Mouse (Mus musculus): ENCODE results near the gene Dcdc2a.

Dcdc2a gene

DNA sequence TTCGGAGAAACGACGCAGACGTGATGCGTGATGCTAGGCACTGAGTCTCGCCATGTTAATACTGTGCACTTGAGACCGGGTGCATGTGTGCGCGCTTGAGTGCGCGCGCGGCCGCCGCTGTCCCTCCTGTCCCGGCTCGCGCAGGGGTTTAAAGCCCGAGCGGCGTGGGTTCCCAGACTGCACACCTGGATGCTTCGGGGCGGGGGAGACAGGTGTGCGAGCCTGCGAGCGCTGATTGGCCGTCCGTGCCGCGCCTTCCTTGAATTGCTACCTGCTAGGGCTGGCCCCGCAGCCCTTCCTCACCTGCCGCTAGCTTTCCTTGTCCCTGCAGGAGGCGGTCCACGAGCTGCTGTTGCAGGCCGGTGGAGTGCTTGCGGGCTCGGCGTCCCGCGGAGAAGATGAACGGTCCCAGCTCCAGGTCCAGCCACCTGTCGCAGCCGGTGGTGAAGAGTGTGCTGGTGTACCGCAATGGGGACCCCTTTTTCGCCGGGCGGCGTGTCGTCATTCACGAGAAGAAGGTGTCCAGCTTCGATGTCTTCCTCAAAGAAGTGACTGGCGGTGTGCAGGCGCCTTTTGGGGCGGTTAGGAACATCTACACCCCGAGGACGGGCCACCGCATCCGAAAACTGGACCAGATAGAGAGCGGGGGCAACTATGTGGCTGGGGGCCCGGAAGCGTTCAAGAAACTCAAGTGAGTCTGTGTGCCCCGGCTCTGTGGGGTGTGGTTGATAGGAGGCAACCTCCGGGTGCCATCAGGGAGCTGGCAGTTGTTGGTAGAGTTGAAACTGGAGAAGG lies at the start of gene Dcdc2a:
Gene Dcdc2a (plus strand): TSS at position 132 of the 795 bp plus-strand sequence.
- DNase-seq (ENCODE audit: low spot score), result peak; percentile 19

DNA sequence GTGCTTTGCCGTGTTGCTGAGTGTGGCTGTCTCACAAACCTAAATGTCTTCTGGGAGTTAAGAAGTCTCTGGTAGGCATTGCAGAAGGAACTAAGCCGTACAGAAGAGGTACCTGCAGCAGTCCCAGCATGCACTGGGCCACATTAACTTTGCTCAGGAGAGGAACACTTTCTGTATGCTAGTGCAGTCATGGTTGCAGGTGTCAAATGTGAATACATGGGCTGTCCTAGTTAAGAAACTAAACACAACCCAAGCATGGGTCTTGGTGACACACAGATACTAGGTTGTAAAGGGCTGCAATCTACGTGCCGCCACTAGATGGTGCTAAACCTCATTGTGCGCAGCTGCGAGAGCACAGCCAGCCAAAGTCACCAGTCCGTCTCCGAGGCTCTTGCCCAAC lies 48.7 kb upstream of the Dcdc2a start:
- peak; percentile 17 for DNase-seq (ENCODE audit: low spot score)

DNA sequence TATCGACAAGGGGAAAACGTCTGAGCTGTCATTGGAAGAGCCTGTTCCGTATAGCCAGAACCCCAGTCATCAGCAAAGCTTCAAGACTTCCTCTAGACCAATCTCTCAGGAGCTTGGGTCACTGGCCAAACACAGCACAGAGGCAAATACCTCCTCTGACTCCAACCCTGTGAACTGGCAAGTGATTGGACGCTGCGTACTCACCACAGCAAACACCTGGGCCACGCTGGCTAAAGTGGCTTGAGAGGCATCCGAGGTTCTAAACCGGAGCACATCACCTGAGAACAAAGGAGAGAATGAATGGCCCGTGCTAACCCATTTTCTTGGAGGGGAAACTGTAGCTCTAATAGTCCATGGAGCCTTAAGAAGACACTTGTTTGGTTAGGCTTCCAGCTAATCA lies 37.5 kb upstream of the Dcdc2a start:
- no peak for DNase-seq (ENCODE audit: low spot score)

DNA sequence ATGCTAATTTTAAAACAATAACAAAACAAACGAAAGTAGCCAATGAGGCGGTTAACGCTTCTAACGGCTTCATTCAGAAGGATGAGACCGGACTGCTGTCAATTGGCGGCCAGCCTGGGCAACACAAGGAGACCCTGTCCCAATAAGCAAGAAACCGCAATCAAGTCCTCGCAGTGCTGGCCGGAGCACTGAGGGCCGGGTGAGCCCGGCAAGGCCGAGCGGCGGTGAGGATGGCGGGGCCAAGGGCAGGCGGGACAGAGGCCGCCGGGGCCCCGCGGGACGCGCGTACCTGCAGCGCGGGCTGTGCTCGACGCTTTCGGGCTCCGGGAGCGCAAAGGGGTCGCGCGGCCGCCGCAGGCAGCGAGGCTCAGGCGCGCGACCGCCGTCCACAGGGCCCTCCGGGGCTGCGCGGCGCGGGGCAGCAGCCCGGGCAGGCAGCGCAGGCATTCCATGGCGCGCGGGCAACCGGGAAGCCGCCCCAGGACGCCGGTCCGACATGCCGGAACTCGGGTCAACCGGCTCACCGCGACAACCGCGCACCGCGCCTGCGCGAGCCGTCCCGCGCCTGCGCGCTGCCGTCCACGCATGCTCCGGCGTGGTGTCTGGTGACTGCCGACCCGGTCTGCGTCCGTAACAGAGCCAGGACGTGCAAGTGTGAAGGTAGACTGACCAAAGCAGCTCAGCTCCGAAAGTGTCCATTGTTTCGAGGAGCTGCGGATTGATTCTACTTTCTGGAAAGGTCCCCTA lies 35.8 kb upstream of the Dcdc2a start, which contains the start of gene Mrs2:
Gene Mrs2 (minus strand): TSS at position 587 of the 747 bp plus-strand sequence.
- DNase-seq (ENCODE audit: low spot score), result peak; percentile 89

DNA sequence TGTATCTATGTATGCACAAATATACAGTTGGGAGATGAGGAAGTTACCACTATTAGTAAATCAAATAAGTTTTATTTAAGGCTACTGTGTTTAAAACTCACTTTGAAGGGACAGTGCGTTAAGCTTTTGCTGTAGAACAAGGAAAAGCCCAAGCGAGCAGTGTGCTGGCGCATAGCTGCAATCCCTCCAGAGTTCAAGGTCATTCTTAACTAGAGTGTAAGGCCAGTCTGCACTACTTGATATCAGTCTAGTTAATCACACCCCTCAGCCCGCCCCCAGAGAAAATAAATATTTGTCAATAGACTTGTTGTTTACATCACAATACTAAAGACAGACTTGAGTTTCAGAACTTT lies 35.3 kb upstream of the Dcdc2a start:
- no peak for DNase-seq (ENCODE audit: low spot score)

DNA sequence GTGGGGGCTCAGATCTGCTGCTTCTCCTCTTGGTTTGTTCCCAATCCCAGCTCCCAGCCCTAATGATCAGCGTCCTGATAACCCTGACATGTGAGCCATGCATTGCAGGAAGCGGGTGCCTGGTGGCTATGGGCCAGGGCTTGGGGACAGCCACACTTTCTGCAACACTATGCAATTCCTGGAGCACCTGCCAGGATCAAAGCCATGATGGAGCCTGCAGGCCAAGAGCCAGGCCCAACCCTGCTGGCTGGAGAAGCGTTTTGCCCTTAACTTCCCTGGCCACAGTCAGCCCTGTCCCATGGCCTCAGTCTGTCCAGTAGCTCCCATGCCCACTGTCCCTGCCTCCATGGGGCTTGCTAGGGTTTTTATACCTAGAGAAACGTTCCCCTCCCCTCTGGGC lies 33.4 kb upstream of the Dcdc2a start:
- no peak for DNase-seq (ENCODE audit: low spot score)

DNA sequence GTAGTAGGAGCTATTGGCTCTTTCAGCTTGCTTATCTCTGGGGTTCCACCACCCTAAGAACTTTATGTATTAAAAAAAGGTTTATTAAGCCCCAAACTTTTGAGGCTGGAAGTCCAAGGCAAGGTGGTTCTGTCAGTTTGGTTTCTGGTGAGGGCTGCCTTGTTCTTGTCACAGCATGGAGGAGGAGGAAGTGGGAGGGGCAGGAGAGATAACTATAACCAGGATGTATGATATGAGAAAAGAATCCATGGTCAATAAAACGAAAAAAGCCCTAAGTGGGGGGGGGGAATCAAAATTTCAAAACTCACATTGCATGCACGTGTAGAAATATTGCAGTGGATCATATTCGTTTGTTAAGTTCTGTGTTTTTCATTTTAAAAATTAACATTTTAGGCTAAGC lies 32.7 kb upstream of the Dcdc2a start:
- no peak for DNase-seq (ENCODE audit: low spot score)

DNA sequence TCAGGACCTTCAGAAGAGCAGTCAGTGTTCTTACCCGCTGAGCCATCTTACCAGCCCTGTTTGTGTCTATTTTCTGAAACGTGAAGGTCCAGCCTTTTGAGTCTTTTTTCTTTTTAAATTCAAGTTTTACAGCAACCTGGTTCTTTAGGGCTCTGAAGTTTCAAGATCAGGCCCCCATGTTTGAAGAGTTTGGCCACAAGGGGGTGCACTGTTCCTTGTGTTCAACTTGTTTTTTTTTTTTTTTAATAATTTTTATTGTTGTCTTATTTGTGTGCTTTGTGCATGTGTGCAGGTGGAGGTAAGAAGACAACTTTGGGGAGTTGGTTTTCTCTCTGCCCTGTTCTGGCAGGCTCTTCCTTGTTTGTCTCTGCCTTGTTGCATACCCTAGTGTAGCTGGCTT lies 31.1 kb upstream of the Dcdc2a start:
- DNase-seq (ENCODE audit: low spot score), result peak; percentile 16

DNA sequence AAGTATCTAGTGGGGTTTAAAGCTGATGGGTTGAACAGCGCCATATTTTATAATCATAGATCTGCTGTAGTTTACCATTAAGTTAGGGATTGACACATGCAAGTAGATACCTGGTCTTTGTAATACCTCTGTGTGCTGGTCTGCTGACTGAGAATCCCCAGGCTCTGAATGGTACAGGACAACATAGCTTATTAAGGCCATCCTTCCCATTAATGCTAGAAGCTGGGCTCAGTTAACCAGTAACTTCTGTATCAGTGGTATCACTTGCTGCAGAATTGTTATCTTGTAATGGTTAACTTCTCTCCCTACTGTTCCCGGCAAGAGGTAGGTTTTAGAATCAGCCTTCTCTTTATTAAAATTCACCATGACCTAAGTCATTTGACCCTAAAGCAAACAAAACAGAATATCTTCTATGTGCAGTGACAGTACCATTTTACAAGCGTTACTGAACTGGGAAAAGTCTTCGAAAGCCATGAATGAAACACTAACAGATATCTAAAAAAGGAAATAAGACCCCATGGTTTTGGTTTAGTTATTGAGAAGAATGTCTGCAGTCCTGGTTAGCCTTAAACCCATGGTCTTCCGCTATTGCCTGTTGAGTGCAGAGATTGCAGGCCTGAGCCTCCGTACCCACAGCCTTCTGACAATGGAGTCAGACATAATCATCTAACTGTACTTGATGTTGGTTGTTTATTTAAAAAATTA lies 29.2 kb upstream of the Dcdc2a start:
- no peak for DNase-seq (ENCODE audit: low spot score)

DNA sequence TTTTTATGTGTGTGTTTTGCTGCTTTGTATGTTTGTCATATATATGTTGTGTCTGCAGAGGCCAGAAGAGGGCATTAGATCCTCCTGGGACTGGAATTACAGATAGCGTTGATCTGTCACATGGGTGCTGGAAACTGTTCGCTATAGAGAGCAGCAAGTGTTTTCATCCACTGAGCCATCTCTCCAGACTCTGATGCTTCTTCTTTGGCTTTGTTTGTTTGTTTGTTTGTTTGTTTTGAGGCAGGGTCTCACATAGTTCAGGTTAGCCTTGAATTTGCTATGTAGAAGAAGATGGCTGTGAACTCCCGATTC lies 28.7 kb upstream of the Dcdc2a start:
- no peak for DNase-seq (ENCODE audit: low spot score)

DNA sequence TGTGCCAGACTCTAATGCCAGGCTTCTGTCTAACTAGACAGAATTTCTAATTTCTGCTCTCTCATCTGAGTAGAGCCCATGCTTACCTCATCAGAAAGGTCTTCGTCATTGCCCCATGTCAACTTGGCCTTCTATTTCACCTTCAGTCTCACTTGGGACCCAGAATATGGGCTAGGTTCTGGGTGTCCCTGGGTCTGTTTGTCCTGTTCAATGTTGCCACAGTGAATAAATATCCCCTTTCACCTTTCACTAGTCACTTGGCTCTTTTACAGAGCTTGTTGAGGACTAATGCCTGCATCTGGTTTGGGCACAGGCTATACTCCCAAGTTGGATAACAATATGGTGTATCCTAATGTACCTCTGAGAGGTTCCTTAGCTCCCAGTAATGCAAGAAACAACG lies 16.3 kb upstream of the Dcdc2a start:
- DNase-seq (ENCODE audit: low spot score), result no peak

DNA sequence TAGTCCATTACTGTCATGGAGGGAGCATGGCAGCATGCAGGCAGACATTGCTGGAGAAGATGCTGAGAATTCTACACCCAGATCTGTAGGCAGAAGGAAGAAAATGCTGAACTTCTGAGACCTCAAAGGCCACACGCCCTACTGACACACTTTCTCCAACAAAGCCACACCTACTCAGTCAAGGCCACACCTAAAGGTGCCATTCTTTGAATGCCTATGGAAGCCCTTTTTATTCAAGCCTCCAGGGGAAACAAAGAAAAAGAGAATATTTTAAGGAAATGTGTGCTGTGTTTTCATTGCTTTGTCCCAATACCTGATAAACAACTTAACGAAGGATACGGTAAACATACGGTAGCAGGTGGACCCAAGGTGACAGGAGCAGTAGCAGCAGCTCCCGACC lies 3.1 kb upstream of the Dcdc2a start:
- DNase-seq (ENCODE audit: low spot score), result no peak

DNA sequence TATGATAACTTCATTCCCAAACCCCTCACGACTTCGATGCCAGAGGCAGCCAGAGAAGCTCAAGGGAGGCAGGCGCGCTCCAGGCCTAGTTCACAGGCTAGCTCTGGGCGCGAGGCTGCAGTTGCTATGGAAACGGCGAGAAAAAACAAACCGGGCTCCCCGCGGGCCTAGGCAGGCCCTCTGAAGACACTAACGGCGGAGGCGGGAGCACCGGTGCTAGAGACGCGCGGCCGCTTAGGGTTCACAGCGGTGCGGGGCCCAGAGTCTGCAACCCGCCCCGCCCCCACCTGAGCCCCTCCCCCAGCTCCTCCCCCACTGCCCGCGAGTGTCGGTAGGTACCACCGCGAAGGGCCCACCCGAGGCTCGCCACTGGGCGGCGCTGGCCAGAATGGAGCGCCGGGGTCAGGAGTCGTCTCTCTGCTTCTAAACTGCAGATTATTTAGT lies 671 bp upstream of the Dcdc2a start:
- peak; percentile 74 for DNase-seq (ENCODE audit: low spot score)

DNA sequence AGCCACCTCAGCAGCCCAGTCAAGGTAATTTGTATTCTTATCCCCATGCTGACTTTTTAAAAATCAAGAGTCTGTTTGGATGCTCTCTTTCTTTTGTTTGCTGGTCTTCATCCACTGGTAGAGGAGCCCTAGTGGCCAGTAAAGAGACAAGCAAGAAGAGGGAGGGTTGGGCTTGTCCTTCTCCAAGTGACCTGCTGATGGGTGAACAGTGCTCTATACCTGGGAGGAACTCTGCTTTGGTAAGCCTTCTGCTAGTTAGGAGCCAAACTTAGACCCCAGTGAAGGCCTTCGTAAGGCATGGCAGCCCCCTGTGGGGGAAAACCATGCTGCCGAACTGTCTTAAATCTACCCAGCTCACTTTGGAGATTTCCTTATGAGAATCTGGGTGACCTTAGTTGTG lies 10.9 kb downstream of the Dcdc2a start:
- no peak for DNase-seq (ENCODE audit: low spot score)

DNA sequence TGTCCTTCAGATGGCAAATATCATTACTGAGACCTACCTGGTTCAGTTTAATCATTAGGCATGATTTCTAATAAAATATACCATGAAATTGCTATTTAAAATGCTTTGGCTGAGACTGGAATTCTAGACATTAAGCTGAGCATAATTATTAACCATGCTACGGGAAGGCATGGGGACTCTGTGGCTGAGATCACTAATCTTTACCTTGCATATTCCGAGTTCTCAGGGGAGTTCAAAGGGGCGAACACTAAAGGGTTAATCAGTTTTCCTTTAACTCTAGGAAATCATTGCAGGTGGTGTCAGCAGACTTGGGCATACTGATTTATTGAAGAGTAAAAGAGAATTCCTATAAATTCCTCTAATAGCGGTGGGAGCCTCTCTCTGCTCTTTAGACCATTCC lies 11.4 kb downstream of the Dcdc2a start:
- no peak for DNase-seq (ENCODE audit: low spot score)

DNA sequence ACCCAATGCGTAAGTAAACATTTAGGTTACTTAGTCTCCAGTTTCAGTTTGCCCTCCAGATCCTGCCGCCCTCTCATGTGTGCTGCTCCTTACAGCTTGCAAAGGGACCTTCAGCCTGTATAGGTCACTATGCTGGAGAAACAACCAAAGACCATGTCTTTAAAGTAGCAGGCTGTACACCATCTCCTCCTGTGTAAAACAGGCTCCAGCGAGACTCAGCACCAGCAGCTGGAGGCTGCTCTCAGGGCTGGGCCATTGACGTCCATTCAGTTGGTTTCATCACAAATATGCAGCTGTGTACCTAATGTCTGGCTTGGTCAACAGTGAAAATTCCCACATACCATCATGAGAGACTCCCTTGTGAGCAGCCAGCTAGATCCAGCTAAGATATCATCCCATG lies 14.0 kb downstream of the Dcdc2a start:
- DNase-seq (ENCODE audit: low spot score), result no peak

DNA sequence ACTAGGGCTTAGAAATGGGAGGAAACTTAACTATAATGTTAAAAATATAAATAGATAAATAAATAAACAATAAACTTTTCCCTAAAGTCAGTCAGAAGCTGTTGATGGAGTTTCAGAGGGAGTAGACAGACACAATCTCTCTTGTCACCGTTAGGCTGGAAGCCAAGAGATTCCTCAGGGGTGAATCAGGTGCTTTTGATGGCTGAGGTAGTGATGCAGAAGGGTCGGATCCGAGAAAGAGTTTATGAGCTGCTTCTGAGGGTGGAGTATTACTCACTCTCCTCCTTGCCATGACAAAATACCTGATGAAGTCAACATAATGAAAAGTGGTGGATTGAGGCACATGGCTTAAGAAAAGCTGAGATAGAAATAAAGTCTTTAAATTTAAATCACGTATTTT lies 15.0 kb downstream of the Dcdc2a start:
- DNase-seq (ENCODE audit: low spot score), result no peak

DNA sequence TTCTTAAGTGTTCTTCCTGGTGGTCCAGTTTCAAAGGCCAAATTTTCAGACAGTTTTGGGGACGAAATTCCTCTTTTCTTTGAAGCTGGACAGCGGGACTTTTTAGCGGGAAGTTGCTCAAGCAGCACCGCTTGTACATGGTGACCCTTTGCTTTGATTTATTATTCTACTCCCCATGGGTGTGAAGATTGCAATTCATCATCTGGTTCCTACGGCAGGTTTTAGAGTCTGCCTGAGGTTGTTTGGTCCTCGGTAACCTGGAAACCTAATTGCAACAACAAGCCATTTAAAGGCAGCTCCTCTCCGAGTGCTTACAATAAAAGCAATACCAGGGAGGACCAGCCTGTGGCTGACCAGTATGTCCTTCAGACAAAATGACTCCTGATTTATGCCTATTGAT lies 21.5 kb downstream of the Dcdc2a start:
- DNase-seq (ENCODE audit: low spot score), result no peak

DNA sequence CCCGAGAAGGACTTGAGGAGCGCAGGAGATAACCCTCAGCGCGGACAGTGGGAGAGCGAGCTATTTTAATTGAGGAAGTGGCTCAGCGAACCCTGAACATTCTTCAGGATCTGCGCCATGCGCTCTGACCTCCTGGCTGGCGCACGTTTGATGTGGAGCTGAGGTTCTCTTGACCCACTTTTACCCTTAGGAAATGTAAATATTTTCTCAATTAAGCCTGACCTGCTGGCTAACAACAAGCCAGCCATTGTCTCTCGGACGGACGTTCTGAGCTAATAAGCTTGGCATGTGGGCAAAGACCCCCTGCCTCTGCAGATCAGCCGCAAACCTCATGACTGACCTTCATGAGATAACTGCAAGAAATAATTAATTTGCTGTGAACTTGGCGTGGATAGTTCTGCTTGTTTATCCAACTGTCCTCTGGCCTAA lies 27.4 kb downstream of the Dcdc2a start:
- DNase-seq (ENCODE audit: low spot score), result peak; percentile 33

DNA sequence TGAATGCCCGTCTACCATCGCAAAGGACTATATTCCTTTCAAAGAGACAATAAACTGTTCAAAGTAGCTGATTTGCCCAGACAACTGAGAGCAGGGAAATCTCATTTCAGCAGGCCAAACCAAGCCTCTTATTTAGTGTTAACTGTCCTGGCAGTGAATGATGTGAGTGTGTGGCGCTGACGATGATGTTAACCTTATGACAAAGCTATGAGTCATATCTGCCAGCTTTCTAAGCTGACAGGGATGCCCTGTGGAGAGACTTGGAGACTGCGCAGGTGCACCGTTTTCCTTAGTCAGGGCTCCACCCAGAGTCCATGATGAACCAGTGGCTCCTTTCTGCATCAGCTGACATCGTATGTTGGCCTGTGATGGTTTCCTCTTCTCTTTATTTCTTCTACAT lies 29.3 kb downstream of the Dcdc2a start:
- DNase-seq (ENCODE audit: low spot score), result no peak

DNA sequence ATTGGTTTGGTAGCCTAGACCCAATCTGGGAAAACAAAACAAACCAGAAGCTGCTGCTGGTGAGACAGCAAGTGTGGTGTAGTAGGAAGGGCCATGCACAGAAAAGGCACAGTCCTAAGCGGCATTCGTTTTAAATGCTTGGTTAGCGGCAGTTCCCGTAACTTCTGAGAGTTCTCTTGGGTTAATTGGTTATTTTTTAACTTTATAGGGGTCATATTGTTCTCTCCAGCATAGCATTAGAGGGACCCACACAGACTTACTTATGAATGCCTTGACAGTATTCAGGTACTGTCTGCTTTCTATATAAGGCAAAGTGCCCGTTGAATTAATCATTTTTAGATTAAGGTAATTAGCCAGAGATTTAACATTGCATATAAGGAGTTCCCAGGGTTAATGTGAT lies 35.5 kb downstream of the Dcdc2a start:
- DNase-seq (ENCODE audit: low spot score), result no peak

DNA sequence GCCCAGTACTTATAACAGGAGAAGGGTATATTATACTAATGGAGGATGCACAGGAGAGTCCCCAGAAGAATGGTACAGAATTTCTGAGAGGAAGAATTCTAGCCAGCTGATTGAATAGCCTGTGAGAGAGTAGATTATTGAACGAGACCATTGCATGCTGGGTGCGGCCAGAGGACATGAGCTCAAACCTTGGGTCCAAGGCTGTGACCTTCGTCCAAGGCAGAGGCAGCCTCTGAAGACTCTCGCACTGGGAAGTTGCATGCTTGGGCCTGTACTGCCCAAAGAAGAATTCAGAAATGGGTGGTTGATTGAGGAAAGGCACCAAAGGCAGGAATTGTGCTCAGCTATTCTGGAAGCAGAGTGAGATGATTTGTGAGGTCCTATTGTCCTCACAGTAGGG lies 38.0 kb downstream of the Dcdc2a start:
- peak; percentile 8 for DNase-seq (ENCODE audit: low spot score)

DNA sequence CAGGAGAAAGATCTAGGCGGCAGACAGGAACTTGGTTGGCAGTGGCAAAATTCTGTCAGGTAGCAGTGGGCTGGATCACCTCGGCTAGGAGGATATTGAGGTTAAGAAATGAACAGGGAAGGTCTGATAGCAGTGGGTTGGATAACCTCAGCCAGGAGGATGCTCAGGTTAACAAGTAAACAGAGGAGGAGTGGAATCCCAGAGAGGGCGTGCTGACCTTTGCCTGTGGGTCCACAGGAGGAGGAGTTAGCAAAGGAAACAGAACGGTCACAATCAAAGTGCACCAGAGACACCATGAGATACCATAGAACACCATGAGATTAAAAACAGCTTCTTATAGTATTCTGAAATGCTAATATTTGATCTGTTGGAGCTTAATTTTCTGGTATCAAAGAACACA lies 38.6 kb downstream of the Dcdc2a start:
- DNase-seq (ENCODE audit: low spot score), result no peak
